8 mouse cellular contexts compared by ENCODE assay signal in genomic region chr12:53124131-53124530, GRCm38 (mm10).
DNase-seq lines count a peak whose midpoint lies in the region; ATAC-seq lines count a peak whose summit lies in the region.

No protein-coding gene starts in this region.

- H3K36me3 ChIP-seq in heart, embryonic 14.5 days (ENCODE audit: control insufficient read depth, insufficient read depth, low read length): peaks cover 3% of the 10 kb centered on the region; the same call in 1 of the 2 replicates
- no peaks in the 10 kb centered on the region for H3K36me3 ChIP-seq in midbrain, embryonic 16.5 days (ENCODE audit: control insufficient read depth, insufficient read depth, low read length)

- ATAC-seq in cerebellum, adult (ENCODE audit: insufficient number of reproducible peaks, low FRiP score, low TSS enrichment): no peak
- no peak for ATAC-seq in heart, embryonic 14.5 days (ENCODE audit: insufficient number of reproducible peaks, insufficient read depth, low FRiP score, low read depth)
- ATAC-seq in midbrain, embryonic 16.5 days: peak; percentile 63; the same call in 1 of the 2 replicates

- H3K27ac ChIP-seq in heart, embryonic 14.5 days (replicated peaks in 1 of 2; ENCODE audit: control insufficient read depth in 1 of 2, insufficient read depth in 1 of 2, low read depth in 2 of 2, low read length in 2 of 2): 0 out of 4 replicates have a peak overlapping the region, but pooled peaks of 1 of the 2 experiments have one; percentile 41
- peak overlapping the region; percentile 10 for H3K27ac ChIP-seq in midbrain, embryonic 16.5 days (ENCODE audit: low read length)

- DNase-seq in cerebellum, postnatal 10 days: peak; percentile 76 to 78
- DNase-seq in NIH3T3 (ENCODE audit: low read depth): peak; percentile 61
- DNase-seq in layer of hippocampus, adult 18-20 months (ENCODE audit: low spot score in 2 of 2): peak; percentile 46 to 59
- no peak for DNase-seq in testis, postnatal 14 days (ENCODE audit: low spot score)
- no peak for DNase-seq in spleen, postnatal 10 days (ENCODE audit: low spot score in 2 of 2)

- H3K4me1 ChIP-seq in heart, embryonic 14.5 days (ENCODE audit: control insufficient read depth in 2 of 2, insufficient read depth in 2 of 2, low read length in 2 of 2): no peaks in the 10 kb centered on the region
- H3K4me1 ChIP-seq in midbrain, embryonic 16.5 days (ENCODE audit: control insufficient read depth, insufficient read depth, low read length): peaks cover 20% of the 10 kb centered on the region

- H3K9ac ChIP-seq in heart, embryonic 14.5 days (ENCODE audit: low read length): no peak overlapping the region
- no peak overlapping the region for H3K9ac ChIP-seq in midbrain, embryonic 16.5 days (ENCODE audit: low read depth, low read length)

- no peak overlapping the region for H3K4me3 ChIP-seq in heart, embryonic 14.5 days (ENCODE audit: control insufficient read depth in 1 of 2, insufficient read depth in 1 of 2, low read depth in 1 of 2, low read length in 2 of 2)
- H3K4me3 ChIP-seq in midbrain, embryonic 16.5 days (ENCODE audit: low read depth, low read length): no peak overlapping the region

- WGBS in heart, embryonic 14.5 days: 66% methylated on average over 7 of the region's 7 CpGs
- 36% methylated on average over 7 of the region's 7 CpGs for WGBS in midbrain, embryonic 16.5 days

- no peaks in the 10 kb centered on the region for H3K9me3 ChIP-seq in heart, embryonic 14.5 days (ENCODE audit: control insufficient read depth, low read length)
- no peaks in the 10 kb centered on the region for H3K9me3 ChIP-seq in midbrain, embryonic 16.5 days (replicated peaks; ENCODE audit: control insufficient read depth, low read length, poor library complexity, severe bottlenecking)

- H3K27me3 ChIP-seq in heart, embryonic 14.5 days (ENCODE audit: control insufficient read depth, insufficient read depth, low read length): no peaks in the 10 kb centered on the region
- no peaks in the 10 kb centered on the region for H3K27me3 ChIP-seq in midbrain, embryonic 16.5 days (ENCODE audit: control insufficient read depth, insufficient read depth, low read depth, low read length)

- H3K4me2 ChIP-seq in heart, embryonic 14.5 days (ENCODE audit: low read length): peak overlapping the region; percentile 16; the same call in 1 of the 2 replicates
- H3K4me2 ChIP-seq in midbrain, embryonic 16.5 days (ENCODE audit: low read length): no peak overlapping the region

Comparison
In these comparisons a context has a peak if more than half of its experiments do, and no peak if none do; other contexts are left out.
1. DNase-seq: peak in cerebellum, postnatal 10 days (2 of 2), NIH3T3 (single experiment) and layer of hippocampus, adult 18-20 months (2 of 2); none in testis, postnatal 14 days (single experiment) and spleen, postnatal 10 days (0 of 2).